Mouse (Mus musculus) liver, embryonic 14.5 days (tissue): ENCODE measurements at regions not wholly inside any gene's neighbourhood (a gene's known extent, or its start where the extent isn't known, plus 50 kb on each side); places are given as distances from the start of the nearest gene placed in this dataset.

Source experiments
- CTCF ChIP-seq: IDR thresholded peaks from 2 replicates; pipeline ENCODE4 v1.5.1; 2016; ENCODE audit warnings: antibody characterized with exemption, low read depth, control low read depth
- EP300 ChIP-seq: IDR thresholded peaks from 2 replicates; pipeline ENCODE4 v1.6.1; 2016; ENCODE audit warnings: antibody characterized with exemption, low read depth

DNA sequence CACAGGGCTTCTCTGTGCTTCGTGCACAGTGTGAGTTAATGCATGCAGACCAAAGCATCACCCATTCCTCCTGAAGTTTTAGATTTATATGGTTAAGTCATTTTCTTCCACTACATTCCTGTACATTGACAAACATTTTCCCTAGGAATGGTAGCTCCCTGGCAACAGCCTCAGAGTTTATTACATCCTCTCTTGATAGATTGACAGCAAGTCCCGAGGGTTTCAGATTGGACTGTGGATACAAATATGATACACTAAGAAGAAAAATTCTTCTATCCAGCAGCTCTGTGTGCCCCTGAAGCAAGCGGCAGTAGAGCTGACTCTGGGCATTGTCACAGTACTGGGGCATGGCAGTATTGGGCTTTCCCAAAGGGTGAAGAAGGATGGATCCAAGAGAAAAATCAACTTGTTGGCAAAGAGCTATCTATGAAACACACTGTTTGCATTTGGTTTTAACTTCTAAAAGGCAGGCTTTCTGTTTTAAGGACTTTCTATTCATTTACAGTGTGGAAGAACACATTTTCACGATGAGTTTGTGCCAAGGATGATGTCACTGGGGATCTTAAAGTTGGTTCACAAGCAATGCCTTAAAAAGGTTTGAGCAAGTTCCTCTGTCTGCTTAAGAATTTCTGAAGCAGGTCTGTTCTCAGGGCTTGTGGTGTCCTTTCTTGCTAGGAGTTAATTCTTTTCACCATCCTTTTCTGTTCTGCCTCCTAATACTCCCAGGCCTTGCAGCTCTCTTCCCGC lies 265.2 kb downstream of the Cd47 start:
- TF ChIP-seq CTCF, result no peak
- no peak for TF ChIP-seq EP300
